Mouse (Mus musculus): ENCODE data around the gene Cdc34b. TPM values are rescaled to one million over a fixed set of nuclear protein-coding genes. Genes with fewer than 3 reads are reported as not detected.

The Cdc34b gene
- total and polyA plus RNA-seq, 3 experiments, result 0.27 TPM; not detected in 2

- H3K9me3 ChIP-seq (replicated peaks), result no peaks in the 10 kb centered on the region
- H3K36me3 ChIP-seq (replicated peaks), result no peaks in the 10 kb centered on the region
- no peaks in the 10 kb centered on the region for H3K4me1 ChIP-seq (ENCODE audit: insufficient read depth, low read depth, low read length)
- no peak overlapping the region for H3K4me3 ChIP-seq (ENCODE audit: low read depth, low read length)
- no peak for TF ChIP-seq POLR2AphosphoS5 (IDR thresholded peaks at IDR 0.05; ENCODE audit: insufficient replicate concordance, low read depth, low read length)
- ATAC-seq (ENCODE audit: extremely low read depth, insufficient number of reproducible peaks, low FRiP score, poor library complexity, severe bottlenecking), result no peak
- DNase-seq (ENCODE audit: low spot score), result no peak
- H3K27me3 ChIP-seq (ENCODE audit: insufficient read depth, low read length), result no peaks in the 10 kb centered on the region
Observed at GRCm38 (mm10) chr11:94759916-94760315, 18.3 kb downstream of the Cdc34b start.

- no peak for ATAC-seq (ENCODE audit: extremely low read depth, insufficient number of reproducible peaks, low FRiP score, poor library complexity, severe bottlenecking)
- no peak for DNase-seq (ENCODE audit: low spot score)
- Histone ChIP-seq H3K4me1 (ENCODE audit: insufficient read depth, low read depth, low read length) (no peaks in the 10 kb centered on the region), H3K4me3 (ENCODE audit: low read depth, low read length) (no peak overlapping the region), H3K9me3 (replicated peaks) (no peaks in the 10 kb centered on the region), H3K36me3 (replicated peaks) (no peaks in the 10 kb centered on the region), H3K27me3 (ENCODE audit: insufficient read depth, low read length) (no peaks in the 10 kb centered on the region)
- no peak for TF ChIP-seq GATA2 (IDR thresholded peaks at IDR 0.05; ENCODE audit: borderline replicate concordance, low read depth, low read length)
- no peak for TF ChIP-seq POLR2AphosphoS5 (IDR thresholded peaks at IDR 0.05; ENCODE audit: insufficient replicate concordance, low read depth, low read length)
- no peak for TF ChIP-seq TAL1 (conservative IDR thresholded peaks at IDR 0.05; ENCODE audit: low read depth, low read length)
- TF ChIP-seq CTCF (IDR thresholded peaks at IDR 0.05; ENCODE audit: low read depth, low read length), result no peak
Observed at GRCm38 (mm10) chr11:94760364-94760763, 18.8 kb downstream of the Cdc34b start.

GRCm38 (mm10) chr11:94760799-94761198 is 19.2 kb downstream of the Cdc34b start:
- Histone ChIP-seq H3K9me3 (replicated peaks) (no peaks in the 10 kb centered on the region), H3K27me3 (ENCODE audit: insufficient read depth, low read length) (no peaks in the 10 kb centered on the region), H3K36me3 (replicated peaks) (no peaks in the 10 kb centered on the region), H3K4me1 (ENCODE audit: insufficient read depth, low read depth, low read length) (no peaks in the 10 kb centered on the region), H3K4me3 (ENCODE audit: low read depth, low read length) (no peak overlapping the region)
- ATAC-seq (ENCODE audit: extremely low read depth, insufficient number of reproducible peaks, low FRiP score, poor library complexity, severe bottlenecking) (no peak), DNase-seq (ENCODE audit: low spot score) (no peak)
- TF ChIP-seq CTCF (IDR thresholded peaks at IDR 0.05; ENCODE audit: low read depth, low read length) (no peak), TAL1 (conservative IDR thresholded peaks at IDR 0.05; ENCODE audit: low read depth, low read length) (no peak), POLR2AphosphoS5 (IDR thresholded peaks at IDR 0.05; ENCODE audit: insufficient replicate concordance, low read depth, low read length) (no peak), GATA1 (IDR thresholded peaks at IDR 0.05; ENCODE audit: borderline replicate concordance, low read length) (no peak), GATA2 (IDR thresholded peaks at IDR 0.05; ENCODE audit: borderline replicate concordance, low read depth, low read length) (no peak)

- ATAC-seq (ENCODE audit: extremely low read depth, insufficient number of reproducible peaks, low FRiP score, poor library complexity, severe bottlenecking) (no peak), DNase-seq (ENCODE audit: low spot score) (no peak)
- no peaks in the 10 kb centered on the region for H3K27me3 ChIP-seq (ENCODE audit: insufficient read depth, low read length)
- H3K4me1 ChIP-seq (ENCODE audit: insufficient read depth, low read depth, low read length), result no peaks in the 10 kb centered on the region
- no peak overlapping the region for H3K4me3 ChIP-seq (ENCODE audit: low read depth, low read length)
- TF ChIP-seq GATA1 (IDR thresholded peaks at IDR 0.05; ENCODE audit: borderline replicate concordance, low read length) (no peak), CTCF (IDR thresholded peaks at IDR 0.05; ENCODE audit: low read depth, low read length) (no peak), GATA2 (IDR thresholded peaks at IDR 0.05; ENCODE audit: borderline replicate concordance, low read depth, low read length) (no peak)
- H3K36me3 ChIP-seq (replicated peaks), result no peaks in the 10 kb centered on the region
- H3K9me3 ChIP-seq (replicated peaks), result no peaks in the 10 kb centered on the region
Observed at GRCm38 (mm10) chr11:94762281-94762680, 20.7 kb downstream of the Cdc34b start.

GRCm38 (mm10) chr11:94762775-94763174 is 21.2 kb downstream of the Cdc34b start:
- TF ChIP-seq GATA1 (IDR thresholded peaks at IDR 0.05; ENCODE audit: borderline replicate concordance, low read length) (no peak), GATA2 (IDR thresholded peaks at IDR 0.05; ENCODE audit: borderline replicate concordance, low read depth, low read length) (no peak), POLR2AphosphoS5 (IDR thresholded peaks at IDR 0.05; ENCODE audit: insufficient replicate concordance, low read depth, low read length) (no peak), CTCF (IDR thresholded peaks at IDR 0.05; ENCODE audit: low read depth, low read length) (no peak), TAL1 (conservative IDR thresholded peaks at IDR 0.05; ENCODE audit: low read depth, low read length) (no peak)
- DNase-seq (ENCODE audit: low spot score) (no peak), ATAC-seq (ENCODE audit: extremely low read depth, insufficient number of reproducible peaks, low FRiP score, poor library complexity, severe bottlenecking) (no peak)
- no peaks in the 10 kb centered on the region for H3K36me3 ChIP-seq (replicated peaks)
- no peaks in the 10 kb centered on the region for H3K9me3 ChIP-seq (replicated peaks)
- no peaks in the 10 kb centered on the region for H3K4me1 ChIP-seq (ENCODE audit: insufficient read depth, low read depth, low read length)
- H3K4me3 ChIP-seq (ENCODE audit: low read depth, low read length), result no peak overlapping the region
- H3K27me3 ChIP-seq (ENCODE audit: insufficient read depth, low read length), result no peaks in the 10 kb centered on the region

- no peak for DNase-seq (ENCODE audit: low spot score)
- Histone ChIP-seq H3K27me3 (ENCODE audit: insufficient read depth, low read length) (no peaks in the 10 kb centered on the region), H3K4me1 (ENCODE audit: insufficient read depth, low read depth, low read length) (no peaks in the 10 kb centered on the region), H3K36me3 (replicated peaks) (no peaks in the 10 kb centered on the region), H3K9me3 (replicated peaks) (no peaks in the 10 kb centered on the region), H3K4me3 (ENCODE audit: low read depth, low read length) (no peak overlapping the region)
- ATAC-seq (ENCODE audit: extremely low read depth, insufficient number of reproducible peaks, low FRiP score, poor library complexity, severe bottlenecking), result no peak
- no peak for TF ChIP-seq GATA2 (IDR thresholded peaks at IDR 0.05; ENCODE audit: borderline replicate concordance, low read depth, low read length)
- TF ChIP-seq POLR2AphosphoS5 (IDR thresholded peaks at IDR 0.05; ENCODE audit: insufficient replicate concordance, low read depth, low read length), result no peak
- no peak for TF ChIP-seq CTCF (IDR thresholded peaks at IDR 0.05; ENCODE audit: low read depth, low read length)
- no peak for TF ChIP-seq TAL1 (conservative IDR thresholded peaks at IDR 0.05; ENCODE audit: low read depth, low read length)
- no peak for TF ChIP-seq GATA1 (IDR thresholded peaks at IDR 0.05; ENCODE audit: borderline replicate concordance, low read length)
Observed at GRCm38 (mm10) chr11:94767241-94767640, 25.7 kb downstream of the Cdc34b start.

Measured in G1E (cell line).